Mouse (Mus musculus) spleen, adult 2 months (tissue): ENCODE results near the gene Gdf9. TPM values are rescaled to one million over a fixed set of nuclear protein-coding genes. Genes with fewer than 3 reads are reported as not detected.

Experiments used
- DNase-seq, 2 experiments: peaks; one replicate each; pipeline versions ENCODE4 v3.0.0 to v3.0.0-alpha.2; 2012 to 2021; ENCODE audit warnings: low spot score in 2 of 2, low read depth in 1 of 2
- H3K27ac ChIP-seq: fragments of 200-500 bp; 2 replicates; pipeline ENCODE4 v1.5.1; 2012; ENCODE audit warnings: low read length, inconsistent platforms; ENCODE audit not compliant: insufficient read depth
- H3K27me3 ChIP-seq: fragments of 200-500 bp; 2 replicates; pipeline ENCODE4 v1.6.1; 2012; ENCODE audit warnings: mild to moderate bottlenecking, moderate library complexity, low read length, inconsistent platforms; ENCODE audit not compliant: control insufficient read depth, insufficient read depth
- H3K36me3 ChIP-seq: fragments of 200-500 bp; 2 replicates; pipeline ENCODE4 v1.6.1; 2012; ENCODE audit warnings: mild to moderate bottlenecking, low read length, inconsistent platforms; ENCODE audit not compliant: control insufficient read depth, insufficient read depth
- H3K4me1 ChIP-seq: fragments of 200-500 bp; 2 replicates; pipeline ENCODE4 v1.6.1; 2011; ENCODE audit warnings: inconsistent platforms; ENCODE audit not compliant: control insufficient read depth, insufficient read depth, insufficient read length
- H3K4me3 ChIP-seq: fragments of 200-500 bp; 2 replicates; pipeline ENCODE4 v1.5.1; 2011; ENCODE audit warnings: mild to moderate bottlenecking, inconsistent platforms; ENCODE audit not compliant: insufficient read depth, insufficient read length; ENCODE audit errors: extremely low read depth
- CTCF ChIP-seq: fragments of 200-500 bp; IDR thresholded peaks from 2 replicates; pipeline ENCODE4 v1.5.1; 2011; ENCODE audit warnings: mild to moderate bottlenecking, inconsistent platforms; ENCODE audit not compliant: insufficient read depth, insufficient read length, insufficient replicate concordance; ENCODE audit errors: extremely low read depth
- POLR2A ChIP-seq: fragments of 200-500 bp; IDR thresholded peaks from 2 replicates; pipeline ENCODE4 v1.6.1; 2011; ENCODE audit warnings: low read depth, low read length, inconsistent platforms
- WGBS: fragments of 180-500 bp; shearing (Covaris S2); methylation state at CpG from one replicate; pipeline ENCODE4 v1.1.7; 2018; 5-methylcytosine and 5-hydroxymethylcytosine counted together
- polyA plus RNA-seq: library from polyadenylated mRNA; depleted of rRNA; stranded (reverse); fragments of >200 nt; gene quantifications from 2 replicates; pipeline ENCODE4 v1.2.3, GENCODE M21; 2012

Gene Gdf9
- polyA plus RNA-seq, 1 experiment = 0.40 TPM

- peaks cover 25% of the 10 kb centered on the region for H3K27me3 ChIP-seq
- DNase-seq = no peak
- H3K36me3 ChIP-seq = no peaks in the 10 kb centered on the region
- 54% methylated on average over 8 of the region's 8 CpGs for WGBS
- H3K27ac ChIP-seq = no peak overlapping the region
- no peak for TF ChIP-seq POLR2A
- no peak for TF ChIP-seq CTCF
- no peak overlapping the region for H3K4me3 ChIP-seq
- H3K4me1 ChIP-seq = peaks cover 13% of the 10 kb centered on the region
Observed at GRCm38 (mm10) chr11:53475620-53476019, 44.8 kb downstream of the Gdf9 start.

GRCm38 (mm10) chr11:53477833-53478232 lies 47.0 kb downstream of the Gdf9 start:
- DNase-seq = no peak
- TF ChIP-seq POLR2A (no peak), CTCF (no peak)
- 72% methylated on average over 7 of the region's 7 CpGs for WGBS
- Histone ChIP-seq H3K27me3 (peaks cover 21% of the 10 kb centered on the region), H3K36me3 (no peaks in the 10 kb centered on the region), H3K4me3 (no peak overlapping the region), H3K4me1 (peaks cover 13% of the 10 kb centered on the region), H3K27ac (no peak overlapping the region)

GRCm38 (mm10) chr11:53478383-53479170 lies 47.8 kb downstream of the Gdf9 start:
- H3K27ac ChIP-seq = no peak overlapping the region
- DNase-seq = no peak

GRCm38 (mm10) chr11:53479171-53479782 lies 48.5 kb downstream of the Gdf9 start:
- H3K36me3 ChIP-seq = no peaks in the 10 kb centered on the region
- no peak for DNase-seq
- H3K27me3 ChIP-seq = peaks cover 21% of the 10 kb centered on the region
- H3K4me1 ChIP-seq = peaks cover 13% of the 10 kb centered on the region
- H3K4me3 ChIP-seq = peak overlapping the region; percentile 55; the same call in 1 of the 2 replicates
- TF ChIP-seq CTCF (no peak), POLR2A (no peak)
- no peak overlapping the region; the same call in 1 of the 2 replicates for H3K27ac ChIP-seq
- WGBS = 4% methylated on average over 62 of the region's 62 CpGs

More at GRCm38 (mm10) chr11:53478383-53479170, 47.8 kb downstream of the Gdf9 start:
- WGBS = 11% methylated on average over 79 of the region's 79 CpGs
- no peaks in the 10 kb centered on the region for H3K36me3 ChIP-seq
- TF ChIP-seq CTCF = no peak
- no peak for TF ChIP-seq POLR2A
- H3K4me3 ChIP-seq = peak overlapping the region; percentile 46; the same call in 1 of the 2 replicates
- peaks cover 21% of the 10 kb centered on the region for H3K27me3 ChIP-seq
- peaks cover 13% of the 10 kb centered on the region for H3K4me1 ChIP-seq

- Histone ChIP-seq H3K4me1 (peaks cover 13% of the 10 kb centered on the region), H3K36me3 (no peaks in the 10 kb centered on the region), H3K27me3 (peaks cover 21% of the 10 kb centered on the region), H3K4me3 (peak within 1 kb of the TSS; percentile 55), H3K27ac (peak within 1 kb of the TSS; percentile 51; the same call in 1 of the 2 replicates)
- WGBS = 2% methylated on average over 40 of the region's 40 CpGs
- TF ChIP-seq CTCF = no peak
- no peak for TF ChIP-seq POLR2A
- DNase-seq = no peak
Observed at GRCm38 (mm10) chr11:53479783-53480301, 49.0 kb downstream of the Gdf9 start, which contains the start of the genes Gm9945 and Sowaha. Gm9945 (plus strand) TSS chr11:53480166. Sowaha (minus strand) TSS chr11:53480274.

GRCm38 (mm10) chr11:53481088-53481730 lies 50.4 kb downstream of the Gdf9 start:
- WGBS = 73% methylated on average over 4 of the region's 4 CpGs
- Histone ChIP-seq H3K27ac (peak overlapping the region; percentile 27; the same call in 1 of the 2 replicates), H3K36me3 (no peaks in the 10 kb centered on the region), H3K4me3 (no peak overlapping the region), H3K4me1 (peaks cover 13% of the 10 kb centered on the region), H3K27me3 (peaks cover 21% of the 10 kb centered on the region)
- TF ChIP-seq CTCF = no peak
- TF ChIP-seq POLR2A = no peak
- no peak for DNase-seq
